Mouse (Mus musculus) heart, postnatal 0 days (tissue): ENCODE results near the gene Grcc10.

Experiments used
- CTCF ChIP-seq: IDR thresholded peaks from 2 replicates; pipeline ENCODE4 v1.5.1; 2016; ENCODE audit warnings: antibody characterized with exemption, control low read depth, low read depth
- EP300 ChIP-seq: IDR thresholded peaks from 2 replicates; pipeline ENCODE4 v1.6.1; 2016; ENCODE audit warnings: antibody characterized with exemption, low read depth

GRCm38 (mm10) chr6:124723541-124723940 lies 17.6 kb downstream of the Grcc10 start:
- TF ChIP-seq CTCF (no peak), EP300 (no peak)
